Mouse (Mus musculus) myocyte (in vitro differentiated cells): Measurements from ENCODE around the gene Skp1a.

Experiments used
- CEBPB ChIP-seq: IDR thresholded peaks from 2 replicates; pipeline ENCODE4 v1.6.1; 2011; ENCODE audit warnings: mild to moderate bottlenecking, moderate library complexity; ENCODE audit not compliant: poor library complexity, insufficient read depth, severe bottlenecking
- MYOG ChIP-seq, 3 experiments: IDR thresholded peaks; one replicate each; pipeline ENCODE4 v1.6.1; 2011; ENCODE audit warnings: control low read depth in 2 of 3, low read depth in 2 of 3, mild to moderate bottlenecking in 2 of 3; ENCODE audit not compliant: insufficient read length in 2 of 3, control insufficient read depth in 1 of 3, insufficient read depth in 1 of 3
- POLR2A ChIP-seq: IDR thresholded peaks from one replicate; pipeline ENCODE4 v1.6.1; 2011; ENCODE audit warnings: low read depth, mild to moderate bottlenecking, control low read depth, moderate library complexity; ENCODE audit not compliant: insufficient read length
- TCF12 ChIP-seq: IDR thresholded peaks from one replicate; pipeline ENCODE4 v1.6.1; 2011; ENCODE audit warnings: mild to moderate bottlenecking, control low read depth; ENCODE audit not compliant: poor library complexity, insufficient read depth, severe bottlenecking

- TF ChIP-seq POLR2A: no peak
- no peak for TF ChIP-seq TCF12
- no peak for TF ChIP-seq CEBPB
- no peak for TF ChIP-seq MYOG (IDR thresholded peaks at IDR 0.05; ENCODE audit: control insufficient read depth in 1 of 3, insufficient read depth in 1 of 3, insufficient read length in 2 of 3, low read depth in 2 of 3)
These were observed 40.1 kb downstream of the Skp1a start for GRCm38 (mm10) chr11:52271765-52272495.
